Mouse (Mus musculus): ENCODE data around the gene Tm6sf1.

GRCm38 (mm10) chr7:81835430-81835829 is 23.4 kb upstream of the Tm6sf1 start:
- TF ChIP-seq CTCF (IDR thresholded peaks at IDR 0.05; ENCODE audit: insufficient read depth, low read depth, low read length) (no peak), POLR2A (IDR thresholded peaks at IDR 0.05; ENCODE audit: insufficient read depth, low read depth, low read length) (no peak)
